Mouse (Mus musculus) cerebellum, adult 2 months (tissue): ENCODE measurements around the gene Nckap1. TPM values are rescaled to one million over a fixed set of nuclear protein-coding genes. Genes with fewer than 3 reads are reported as not detected.

Source experiments
- DNase-seq, 2 experiments: peaks; one replicate each; pipeline ENCODE4 v3.0.0; 2021
- H3K27ac ChIP-seq: fragments of 200-500 bp; 2 replicates; pipeline ENCODE4 v1.5.1; 2012; ENCODE audit warnings: low read length, control low read depth, inconsistent platforms; ENCODE audit not compliant: insufficient read depth
- H3K27me3 ChIP-seq: fragments of 200-500 bp; 2 replicates; pipeline ENCODE4 v1.6.1; 2012; ENCODE audit warnings: inconsistent platforms, mild to moderate bottlenecking, low read length, moderate library complexity; ENCODE audit not compliant: control insufficient read depth, insufficient read depth
- H3K4me1 ChIP-seq: fragments of 200-500 bp; 2 replicates; pipeline ENCODE4 v1.6.1; 2011; ENCODE audit warnings: low read length; ENCODE audit not compliant: control insufficient read depth, insufficient read depth
- H3K4me3 ChIP-seq: fragments of 200-500 bp; replicated peaks from 2 replicates; pipeline ENCODE3; 2011; ENCODE audit warnings: mild to moderate bottlenecking, low read depth, low read length, control low read depth; ENCODE audit not compliant: insufficient read depth
- CTCF ChIP-seq: fragments of 200-500 bp; IDR thresholded peaks from 2 replicates; pipeline ENCODE4 v1.5.1; 2011; ENCODE audit warnings: low read depth, mild to moderate bottlenecking, control low read depth, low read length, moderate library complexity, borderline replicate concordance; ENCODE audit not compliant: insufficient read depth
- POLR2A ChIP-seq: fragments of 200-500 bp; IDR thresholded peaks from 2 replicates; pipeline ENCODE4 v1.6.1; 2011; ENCODE audit warnings: low read length, control low read depth, borderline replicate concordance; ENCODE audit not compliant: insufficient read depth
- WGBS: fragments of 180-500 bp; shearing (Covaris S2); methylation state at CpG from one replicate; pipeline ENCODE4 v1.1.7; 2018; 5-methylcytosine and 5-hydroxymethylcytosine counted together
- polyA plus RNA-seq: library from polyadenylated mRNA; depleted of rRNA; stranded (reverse); fragments of >200 nt; gene quantifications from 2 replicates; pipeline ENCODE4 v1.2.3, GENCODE M21; 2012; rRNA removed

Nckap1 gene
- 173 and 177 TPM in 2 replicates for polyA plus RNA-seq

- peak; percentile 91 to 93 for DNase-seq
- H3K27me3 ChIP-seq: no peaks in the 10 kb centered on the region
- 1% methylated on average over 86 of the region's 88 CpGs for WGBS
Measured at GRCm38 (mm10) chr2:80581043-80581711, at the start of gene Nckap1. TSS of gene Nckap1 (minus strand) at chr2:80581380.

GRCm38 (mm10) chr2:80624523-80624922 lies 43.3 kb upstream of the Nckap1 start:
- no peak for DNase-seq
- Histone ChIP-seq H3K4me1 (no peaks in the 10 kb centered on the region), H3K27me3 (no peaks in the 10 kb centered on the region), H3K27ac (no peak overlapping the region), H3K4me3 (no peak overlapping the region)
- whole genome bisulfite sequencing: 96% methylated on average over 4 of the region's 4 CpGs
- no peak for TF ChIP-seq POLR2A
- no peak for TF ChIP-seq CTCF

More at GRCm38 (mm10) chr2:80581043-80581711, at the start of gene Nckap1:
- peak within 1 kb of the TSS; percentile 89 for H3K27ac ChIP-seq
- peak; percentile 32; the same call in 1 of the 2 replicates for TF ChIP-seq POLR2A
- TF ChIP-seq CTCF: peak; percentile 20; the same call in 1 of the 2 replicates
- peak within 1 kb of the TSS; percentile 96 for H3K4me3 ChIP-seq
- H3K4me1 ChIP-seq: peaks cover 3% of the 10 kb centered on the region; the same call in 1 of the 2 replicates

GRCm38 (mm10) chr2:80621921-80622320 lies 40.7 kb upstream of the Nckap1 start:
- 49% methylated on average over 3 of the region's 3 CpGs for WGBS
- no peak for DNase-seq
- Histone ChIP-seq H3K4me1 (no peaks in the 10 kb centered on the region), H3K27me3 (no peaks in the 10 kb centered on the region), H3K4me3 (no peak overlapping the region), H3K27ac (no peak overlapping the region)
- TF ChIP-seq POLR2A (no peak), CTCF (no peak)

- WGBS: 88% methylated on average over 3 of the region's 3 CpGs
- no peak for DNase-seq
- no peak for TF ChIP-seq CTCF
- no peak for TF ChIP-seq POLR2A
Measured at GRCm38 (mm10) chr2:80618991-80619390, 37.8 kb upstream of the Nckap1 start.

GRCm38 (mm10) chr2:80616854-80617737 lies 35.9 kb upstream of the Nckap1 start, which contains the start of the genes Dusp19 and Nup35:
TSS of gene Dusp19 (plus strand) at chr2:80617045.
TSS of gene Nup35 (plus strand) at chr2:80617236.
- peak within 1 kb of the TSS; percentile 39 for H3K27ac ChIP-seq
- under 1% methylated on average over 21 of the region's 21 CpGs for WGBS
- H3K27me3 ChIP-seq: no peaks in the 10 kb centered on the region
- no peaks in the 10 kb centered on the region for H3K4me1 ChIP-seq
- peak; percentile 96 for TF ChIP-seq POLR2A
- no peak for TF ChIP-seq CTCF
- DNase-seq: peak; percentile 94 to 97
- peak within 1 kb of the TSS; percentile 86 for H3K4me3 ChIP-seq

More at GRCm38 (mm10) chr2:80618991-80619390, 37.8 kb upstream of the Nckap1 start:
- no peak overlapping the region for H3K27ac ChIP-seq
- no peaks in the 10 kb centered on the region for H3K27me3 ChIP-seq
- no peak overlapping the region for H3K4me3 ChIP-seq
- H3K4me1 ChIP-seq: no peaks in the 10 kb centered on the region

GRCm38 (mm10) chr2:80612796-80613195 lies 31.6 kb upstream of the Nckap1 start:
- 49% methylated on average over 2 of the region's 2 CpGs for WGBS
- DNase-seq: peak in 1 of 2 experiments; percentile 28

GRCm38 (mm10) chr2:80612286-80612685 lies 31.1 kb upstream of the Nckap1 start:
- 26% methylated on average over 1 of the region's 1 CpGs for WGBS
- Histone ChIP-seq H3K27me3 (no peaks in the 10 kb centered on the region), H3K27ac (peak overlapping the region; percentile 27; the same call in 1 of the 2 replicates), H3K4me3 (no peak overlapping the region), H3K4me1 (no peaks in the 10 kb centered on the region)
- DNase-seq: no peak
- no peak for TF ChIP-seq CTCF
- TF ChIP-seq POLR2A: no peak

More at GRCm38 (mm10) chr2:80612796-80613195, 31.6 kb upstream of the Nckap1 start:
- no peaks in the 10 kb centered on the region for H3K27me3 ChIP-seq
- no peak overlapping the region for H3K27ac ChIP-seq
- H3K4me3 ChIP-seq: no peak overlapping the region
- no peaks in the 10 kb centered on the region for H3K4me1 ChIP-seq
- no peak for TF ChIP-seq POLR2A
